Mouse (Mus musculus) lung, postnatal 0 days (tissue): ENCODE results near the gene Arvcf.

Experiments used
- CTCF ChIP-seq: IDR thresholded peaks from 2 replicates; pipeline ENCODE4 v1.5.1; 2016; ENCODE audit warnings: antibody characterized with exemption, mild to moderate bottlenecking
- EP300 ChIP-seq: IDR thresholded peaks from 2 replicates; pipeline ENCODE4 v1.6.1; 2016; ENCODE audit warnings: antibody characterized with exemption, mild to moderate bottlenecking, control low read depth

DNA sequence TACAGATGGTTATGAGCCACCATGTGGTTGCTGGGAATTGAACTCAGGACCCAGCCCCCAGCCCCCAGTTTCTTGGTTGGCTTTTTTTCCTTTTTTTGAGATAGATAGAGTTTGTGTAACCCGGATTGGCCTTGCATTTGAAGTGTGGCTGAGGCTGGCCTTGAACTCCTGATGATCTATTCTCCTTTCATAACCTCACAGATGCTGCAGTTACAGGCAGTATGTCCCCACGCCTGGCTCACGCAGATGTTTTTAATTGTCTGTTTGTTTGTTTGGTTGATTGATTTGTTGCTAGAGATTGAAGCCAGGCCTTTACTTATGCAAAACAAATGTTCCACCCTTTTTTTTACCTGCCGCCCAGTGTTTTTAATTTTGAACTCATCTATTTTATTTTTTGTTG is 18.9 kb downstream of the Arvcf start:
- no peak for TF ChIP-seq EP300
- TF ChIP-seq CTCF: no peak
